Mouse (Mus musculus) heart, embryonic 16.5 days (tissue): ENCODE measurements at regions not wholly inside any gene's neighbourhood (a gene's known extent, or its start where the extent isn't known, plus 50 kb on each side); places are given as distances from the start of the nearest gene placed in this dataset.

ENCODE experiments used
- ATAC-seq: fragments of 200-750 bp; cut with Nextera tagmentation; replicated peaks from 2 replicates; pipeline ENCODE4 v1.8.0; 2017; ENCODE audit warnings: moderate number of reproducible peaks; ENCODE audit not compliant: insufficient read depth, low FRiP score; ENCODE audit errors: extremely low read depth
- H3K27ac ChIP-seq: fragments of 300-500 bp; sonication (generic); 2 replicates; pipeline ENCODE4 v1.5.1; 2014; ENCODE audit warnings: mild to moderate bottlenecking, low read length, control low read depth, moderate library complexity
- H3K27me3 ChIP-seq: fragments of 300-500 bp; sonication (generic); 2 replicates; pipeline ENCODE4 v1.6.1; 2014; ENCODE audit warnings: low read length, mixed read lengths; ENCODE audit not compliant: control insufficient read depth, insufficient read depth
- H3K36me3 ChIP-seq: fragments of 300-500 bp; sonication (generic); 2 replicates; pipeline ENCODE4 v1.6.1; 2014; ENCODE audit not compliant: control insufficient read depth, insufficient read depth
- H3K4me1 ChIP-seq: fragments of 300-500 bp; sonication (generic); 2 replicates; pipeline ENCODE4 v1.6.1; 2014; ENCODE audit warnings: low read length, mixed read lengths; ENCODE audit not compliant: control insufficient read depth, insufficient read depth
- H3K4me2 ChIP-seq: fragments of 300-500 bp; sonication (generic); 2 replicates; pipeline ENCODE4 v1.6.1; 2014; ENCODE audit warnings: low read depth, mild to moderate bottlenecking, control low read depth, low read length
- H3K4me3 ChIP-seq: fragments of 300-500 bp; sonication (generic); 2 replicates; pipeline ENCODE4 v1.5.1; 2014; ENCODE audit warnings: mild to moderate bottlenecking, control low read depth, low read length
- H3K9ac ChIP-seq: fragments of 300-500 bp; sonication (generic); 2 replicates; pipeline ENCODE4 v1.6.1; 2014; ENCODE audit warnings: low read length, control low read depth
- H3K9me3 ChIP-seq: fragments of 300-500 bp; sonication (generic); replicated peaks from 2 replicates; pipeline ENCODE4 v1.6.1; 2016; ENCODE audit warnings: low read length; ENCODE audit not compliant: control insufficient read depth
- WGBS: fragments of 180-500 bp; shearing (Covaris S2); extraction: QIAGEN DNeasy Blood & Tissue Kit; methylation state at CpG from one replicate; pipeline ENCODE4 v1.1.7; 2014; 5-methylcytosine and 5-hydroxymethylcytosine counted together

DNA sequence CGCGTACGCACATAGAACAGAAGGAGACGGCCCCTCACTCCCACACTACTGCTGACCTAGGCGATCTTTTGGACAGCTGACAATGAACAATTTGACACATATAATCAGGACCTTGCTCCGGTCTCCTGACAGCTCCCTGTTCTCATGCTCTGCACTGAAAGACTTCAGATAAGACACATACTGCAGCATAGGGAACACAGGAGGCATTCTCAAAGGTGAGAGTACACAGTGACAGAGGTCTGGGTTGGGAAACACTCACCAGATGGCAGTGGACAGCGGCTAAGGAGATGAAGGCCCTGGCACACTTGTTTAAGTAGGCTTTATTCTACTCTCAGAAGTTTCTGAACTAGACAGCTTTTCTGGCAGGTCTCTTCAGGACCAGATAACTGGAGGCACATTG lies 156.9 kb downstream of the Kctd12 start:
- Histone ChIP-seq H3K9ac (no peak overlapping the region), H3K27me3 (no peaks in the 10 kb centered on the region), H3K4me3 (no peak overlapping the region), H3K27ac (no peak overlapping the region), H3K9me3 (no peaks in the 10 kb centered on the region), H3K4me1 (peaks cover 7% of the 10 kb centered on the region), H3K4me2 (no peak overlapping the region), H3K36me3 (no peaks in the 10 kb centered on the region)
- ATAC-seq = 0 out of 2 replicates have a peak, but pooled peaks have one; percentile 18
- 46% methylated on average over 7 of the region's 7 CpGs for WGBS

DNA sequence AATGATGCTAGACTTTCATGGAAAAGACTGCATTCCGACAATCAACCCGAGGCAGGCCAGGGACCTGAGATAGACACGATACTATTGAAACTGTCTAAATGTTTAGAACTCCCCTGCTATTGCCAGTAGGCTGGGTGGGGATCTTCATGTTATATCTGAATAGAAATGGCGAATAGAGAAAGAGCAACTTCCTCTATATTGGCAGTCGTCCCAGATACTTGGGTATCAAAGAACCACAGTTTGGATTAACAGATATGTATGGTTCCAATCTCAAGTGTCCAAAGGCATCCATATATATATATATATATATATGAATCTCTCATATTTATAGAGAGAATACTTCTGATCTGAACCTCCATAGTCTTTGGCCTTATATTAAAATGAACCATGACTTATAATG lies 161.8 kb downstream of the Kctd12 start:
- WGBS = 80% methylated on average over 5 of the region's 5 CpGs

DNA sequence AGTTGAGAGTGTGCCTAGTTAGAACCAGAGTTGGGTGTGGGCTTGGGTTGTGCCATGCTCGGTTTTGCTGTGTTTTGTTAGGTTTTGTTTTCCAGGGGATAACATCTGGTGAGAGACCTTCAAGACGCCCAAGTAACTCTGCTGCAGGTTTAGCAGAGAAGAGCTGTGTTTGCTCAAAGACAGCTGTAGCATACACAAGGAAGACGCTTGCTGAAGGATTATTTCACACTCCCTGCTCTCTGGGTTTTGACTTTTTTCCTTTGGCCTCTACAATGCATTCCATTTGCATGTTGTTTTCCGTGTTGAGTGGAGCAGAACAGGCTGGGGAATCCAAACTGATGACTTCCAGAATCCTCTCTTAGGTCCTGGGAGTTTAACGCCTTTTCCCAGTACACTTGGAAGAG lies 170.8 kb downstream of the Kctd12 start:
- Histone ChIP-seq H3K9me3 (no peaks in the 10 kb centered on the region), H3K27ac (peak overlapping the region; percentile 77), H3K4me3 (no peak overlapping the region), H3K4me1 (peaks cover 6% of the 10 kb centered on the region), H3K9ac (no peak overlapping the region), H3K27me3 (no peaks in the 10 kb centered on the region), H3K4me2 (no peak overlapping the region; the same call in 1 of the 2 replicates), H3K36me3 (no peaks in the 10 kb centered on the region)
- 35% methylated on average over 5 of the region's 5 CpGs for whole genome bisulfite sequencing
- ATAC-seq = 0 out of 2 replicates have a peak, but pooled peaks have one; percentile 32

More for the DNA sequence above, 161.8 kb downstream of the Kctd12 start:
- Histone ChIP-seq H3K36me3 (no peaks in the 10 kb centered on the region), H3K4me3 (no peak overlapping the region), H3K9me3 (no peaks in the 10 kb centered on the region), H3K27me3 (no peaks in the 10 kb centered on the region), H3K9ac (no peak overlapping the region), H3K4me2 (no peak overlapping the region), H3K27ac (no peak overlapping the region), H3K4me1 (peaks cover under 1% of the 10 kb centered on the region; the same call in 1 of the 2 replicates)
- no peak for ATAC-seq

DNA sequence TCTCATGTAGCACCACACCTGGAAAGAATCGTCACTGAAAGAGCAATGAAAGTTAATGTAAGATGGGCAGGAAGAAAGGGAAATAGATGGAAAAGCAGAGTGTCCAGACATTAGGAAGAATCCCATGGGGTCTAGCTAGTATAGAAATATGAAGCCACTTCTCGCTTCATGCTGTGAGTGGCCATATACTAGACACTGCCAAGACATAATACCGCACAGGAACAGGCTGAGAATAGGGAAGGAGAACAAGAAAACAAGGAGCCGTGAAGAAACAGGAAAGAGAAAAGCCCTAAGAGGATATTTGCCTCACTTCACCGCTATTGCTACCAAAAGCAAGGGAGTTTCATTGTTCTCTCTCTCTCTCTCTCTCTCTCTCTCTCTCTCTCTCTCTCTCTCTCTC lies 171.4 kb downstream of the Kctd12 start:
- Histone ChIP-seq H3K36me3 (no peaks in the 10 kb centered on the region), H3K9ac (no peak overlapping the region), H3K4me2 (no peak overlapping the region), H3K27ac (peak overlapping the region; percentile 77), H3K4me3 (no peak overlapping the region), H3K4me1 (peaks cover 11% of the 10 kb centered on the region), H3K9me3 (no peaks in the 10 kb centered on the region), H3K27me3 (no peaks in the 10 kb centered on the region)
- 48% methylated on average over 5 of the region's 5 CpGs for WGBS
- ATAC-seq = no peak

DNA sequence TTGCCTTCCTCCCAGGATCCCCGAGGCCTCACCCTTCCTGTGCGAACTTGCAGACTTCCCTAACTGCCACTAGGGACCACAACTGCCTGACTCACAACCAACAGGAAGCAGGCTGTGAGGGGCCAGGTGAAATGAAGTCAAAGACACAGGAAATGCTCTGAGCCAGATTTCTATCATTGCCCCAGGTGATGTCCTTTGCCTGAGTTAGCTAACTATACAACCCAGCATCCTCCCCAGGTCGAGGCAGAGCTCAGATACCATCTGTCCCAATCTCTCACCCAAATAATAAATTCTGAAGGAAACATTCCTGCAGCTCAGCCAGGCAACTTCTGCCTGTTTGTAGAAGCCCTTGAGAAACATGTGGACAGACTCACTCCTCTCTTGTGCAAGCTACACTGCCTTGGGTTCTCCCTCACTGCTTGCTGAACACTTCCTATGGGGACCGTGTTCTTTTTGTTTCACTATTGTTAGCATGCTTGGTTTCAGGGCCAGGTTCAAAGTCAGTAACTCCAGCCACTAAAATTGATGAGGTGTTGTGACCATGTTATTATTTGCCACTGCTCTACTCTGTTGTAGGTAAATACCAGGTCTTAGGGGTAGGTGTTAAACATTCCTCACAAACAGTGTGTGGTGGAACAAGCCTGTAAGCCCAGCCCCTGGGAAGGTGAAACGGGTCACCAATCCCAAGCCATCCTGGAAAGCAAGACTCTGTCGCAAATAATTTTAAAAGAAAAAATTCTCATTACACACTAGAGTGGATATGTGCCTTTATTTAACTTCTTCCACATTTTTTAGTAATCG lies 172.1 kb downstream of the Kctd12 start:
- Histone ChIP-seq H3K27me3 (no peaks in the 10 kb centered on the region), H3K4me1 (peaks cover 11% of the 10 kb centered on the region), H3K9me3 (no peaks in the 10 kb centered on the region), H3K9ac (no peak overlapping the region), H3K4me3 (no peak overlapping the region), H3K4me2 (no peak overlapping the region), H3K36me3 (no peaks in the 10 kb centered on the region), H3K27ac (peak overlapping the region; percentile 51; the same call in 1 of the 2 replicates)
- 55% methylated on average over 7 of the region's 7 CpGs for WGBS
- ATAC-seq = peak; percentile 70; the same call in 1 of the 2 replicates

DNA sequence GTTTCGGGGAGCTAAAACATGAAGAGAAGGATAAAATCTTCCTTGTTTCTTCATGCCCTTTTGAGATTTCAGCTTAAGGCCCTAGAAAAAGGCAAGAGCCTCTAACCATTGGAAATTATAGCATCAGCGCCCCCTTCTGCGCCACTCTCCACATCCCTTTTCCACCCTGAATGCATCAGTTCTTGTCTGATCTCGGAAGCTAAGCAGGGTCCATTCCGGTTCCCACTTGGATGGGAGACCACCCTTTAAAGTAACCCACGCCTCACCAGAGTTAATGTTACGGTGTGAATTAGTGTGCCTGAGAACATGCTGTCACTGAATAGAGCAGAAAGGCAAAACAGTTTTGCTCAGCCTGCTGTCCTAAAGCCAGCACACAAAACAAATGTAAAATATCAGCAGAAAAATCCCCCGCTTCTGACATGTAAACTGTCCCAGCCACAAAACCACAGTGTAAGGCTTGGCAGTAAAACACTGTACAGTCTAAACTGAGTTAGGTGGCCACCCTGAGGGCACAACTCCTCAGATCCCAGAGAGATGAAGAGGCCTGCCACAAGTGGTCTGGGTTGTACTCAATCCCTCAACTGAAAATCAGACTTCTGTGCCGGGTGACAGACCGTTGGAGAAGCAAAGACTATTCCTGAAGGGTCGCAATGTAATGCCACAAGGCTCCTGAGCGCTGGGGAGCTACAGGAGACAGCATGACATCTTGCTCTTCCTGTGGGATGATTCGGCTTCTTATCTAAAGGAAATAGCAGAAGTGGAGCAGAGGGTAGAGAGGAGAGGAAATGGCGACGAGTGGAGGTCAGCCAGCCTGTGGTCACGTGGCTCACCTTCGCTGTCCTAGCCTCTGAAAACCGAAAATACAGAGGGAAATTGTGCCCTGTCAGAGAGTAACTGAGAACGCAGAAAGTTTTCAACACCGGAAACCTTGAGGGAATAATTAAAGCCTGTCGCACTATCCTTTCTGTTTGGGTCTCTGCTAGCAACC lies 176.2 kb downstream of the Kctd12 start:
- WGBS = 40% methylated on average over 21 of the region's 21 CpGs

DNA sequence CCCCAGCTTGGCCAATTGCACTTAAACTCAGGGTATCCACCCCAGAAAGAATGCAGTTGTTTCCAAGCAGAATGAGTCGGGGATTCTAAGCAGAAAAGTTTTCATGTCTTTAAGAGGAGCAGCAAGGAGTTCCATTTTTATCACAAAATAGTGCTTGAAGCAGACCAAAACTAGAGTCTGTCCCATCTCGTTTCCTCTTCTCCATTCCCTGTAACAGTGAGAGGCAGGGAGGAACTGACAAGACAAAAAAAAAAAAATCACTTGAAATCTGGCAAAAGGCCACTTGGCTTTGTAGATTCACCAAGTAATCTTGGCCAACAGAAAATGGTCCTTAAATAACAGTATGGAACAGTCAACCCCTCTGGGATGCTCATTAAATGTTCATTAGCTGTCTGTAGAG lies 186.8 kb downstream of the Kctd12 start:
- Histone ChIP-seq H3K4me1 (no peaks in the 10 kb centered on the region), H3K27ac (no peak overlapping the region), H3K9ac (no peak overlapping the region), H3K27me3 (no peaks in the 10 kb centered on the region), H3K9me3 (no peaks in the 10 kb centered on the region), H3K4me3 (no peak overlapping the region), H3K4me2 (no peak overlapping the region), H3K36me3 (no peaks in the 10 kb centered on the region)
- 51% methylated on average over 2 of the region's 2 CpGs for WGBS
- ATAC-seq = no peak

More for the DNA sequence above, 176.2 kb downstream of the Kctd12 start:
- Histone ChIP-seq H3K9ac (no peak overlapping the region), H3K4me3 (peak overlapping the region; percentile 24), H3K4me2 (peak overlapping the region; percentile 54), H3K9me3 (no peaks in the 10 kb centered on the region), H3K36me3 (no peaks in the 10 kb centered on the region), H3K27me3 (no peaks in the 10 kb centered on the region), H3K4me1 (peaks cover 8% of the 10 kb centered on the region), H3K27ac (peak overlapping the region; percentile 81)
- ATAC-seq = peak; percentile 57

DNA sequence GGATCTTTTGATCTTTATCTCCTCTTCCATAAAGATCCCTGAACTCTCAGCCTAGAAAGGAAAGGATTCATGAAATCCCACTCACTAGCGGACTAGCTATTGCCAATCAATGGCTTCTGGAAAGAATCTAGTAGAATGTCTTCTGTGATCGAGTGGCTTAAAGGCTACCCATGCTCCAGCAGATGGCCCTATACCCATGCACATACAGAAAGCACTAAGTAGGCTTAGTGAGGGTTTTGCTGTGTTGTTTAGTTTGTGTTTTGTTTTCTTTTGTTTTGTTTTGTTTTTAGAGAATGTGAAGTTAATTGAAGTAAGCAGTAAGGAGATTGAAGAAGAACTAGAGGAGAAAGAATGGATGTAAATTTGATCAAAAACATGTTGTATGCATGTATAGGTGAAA lies 187.5 kb downstream of the Kctd12 start:
- 85% methylated on average over 2 of the region's 2 CpGs for WGBS
- no peaks in the 10 kb centered on the region for H3K27me3 ChIP-seq
- no peak overlapping the region for H3K27ac ChIP-seq
- ATAC-seq = no peak
- H3K4me1 ChIP-seq = no peaks in the 10 kb centered on the region
- no peaks in the 10 kb centered on the region for H3K36me3 ChIP-seq
- H3K4me2 ChIP-seq = no peak overlapping the region
- H3K9ac ChIP-seq = no peak overlapping the region
- H3K4me3 ChIP-seq = no peak overlapping the region
- H3K9me3 ChIP-seq = no peaks in the 10 kb centered on the region
